ENCODE assay signal across 8 mouse cellular contexts in the genomic region with DNA sequence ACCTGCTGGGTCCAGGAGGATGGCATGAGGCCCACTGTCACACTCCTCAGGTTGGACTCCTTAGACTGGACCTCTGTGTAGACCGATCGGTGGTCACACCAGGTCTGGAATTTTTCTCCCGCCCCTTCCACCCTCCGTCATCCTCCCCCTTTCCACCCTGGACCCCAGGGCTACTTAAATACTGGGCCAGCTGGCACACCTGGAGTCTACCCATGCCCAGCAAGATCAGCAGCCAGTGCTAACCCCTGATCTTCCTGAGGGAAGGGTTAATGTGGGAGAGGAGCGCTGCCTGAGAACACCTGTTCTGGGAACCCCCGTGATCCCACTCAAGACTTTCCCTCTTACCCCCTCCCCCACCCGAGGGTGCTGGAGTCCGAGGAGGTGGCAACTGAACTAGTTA. TPM values are rescaled to one million over a fixed set of nuclear protein-coding genes. Genes with fewer than 3 reads are reported as not detected.
A peak's percentile ranks its signal among the peaks of the same experiment; 100 is the strongest.
DNase-seq lines count a peak whose midpoint lies in the region; ATAC-seq and TF ChIP-seq lines count a peak whose summit lies in the region.

No protein-coding gene starts in this region.

- H3K4me3 ChIP-seq in heart, embryonic 11.5 days (ENCODE audit: low read depth, low read length): peak overlapping the region; percentile 71
- H3K4me3 ChIP-seq in G1E (ENCODE audit: low read depth, low read length): peak overlapping the region; percentile 91
- no peak overlapping the region for H3K4me3 ChIP-seq in hindbrain, embryonic 11.5 days (ENCODE audit: low read depth, low read length)
- H3K4me3 ChIP-seq in midbrain, embryonic 10.5 days: peak overlapping the region; percentile 86

- H3K4me1 ChIP-seq in heart, embryonic 11.5 days (ENCODE audit: control insufficient read depth, insufficient read depth, low read length): peaks cover 21% of the 10 kb centered on the region
- H3K4me1 ChIP-seq in G1E (ENCODE audit: insufficient read depth, low read depth, low read length): peaks cover 70% of the 10 kb centered on the region
- no peaks in the 10 kb centered on the region for H3K4me1 ChIP-seq in hindbrain, embryonic 11.5 days (replicated peaks; ENCODE audit: control insufficient read depth, insufficient read depth, low read length)
- peaks cover 45% of the 10 kb centered on the region for H3K4me1 ChIP-seq in midbrain, embryonic 10.5 days

- no peak for TF ChIP-seq CTCF in G1E (IDR thresholded peaks at IDR 0.05; ENCODE audit: low read depth, low read length)

- no peak for ATAC-seq in heart, embryonic 11.5 days (replicated peaks; ENCODE audit: insufficient number of reproducible peaks, low FRiP score, low TSS enrichment)
- no peak for ATAC-seq in G1E (ENCODE audit: extremely low read depth, insufficient number of reproducible peaks, low FRiP score, poor library complexity, severe bottlenecking)
- peak; percentile 15; the same call in 1 of the 2 replicates for ATAC-seq in hindbrain, embryonic 11.5 days (ENCODE audit: low FRiP score)

- H3K9ac ChIP-seq in heart, embryonic 11.5 days (ENCODE audit: low read depth, low read length): no peak overlapping the region
- H3K9ac ChIP-seq in hindbrain, embryonic 11.5 days (ENCODE audit: low read depth, low read length): no peak overlapping the region

- no peaks in the 10 kb centered on the region for H3K36me3 ChIP-seq in heart, embryonic 11.5 days (ENCODE audit: control insufficient read depth, insufficient read depth, low read length)
- peaks cover 30% of the 10 kb centered on the region for H3K36me3 ChIP-seq in G1E (replicated peaks)
- no peaks in the 10 kb centered on the region for H3K36me3 ChIP-seq in hindbrain, embryonic 11.5 days (ENCODE audit: control insufficient read depth, insufficient read depth, low read length)
- H3K36me3 ChIP-seq in midbrain, embryonic 10.5 days: no peaks in the 10 kb centered on the region

- no peaks in the 10 kb centered on the region for H3K9me3 ChIP-seq in heart, embryonic 11.5 days (replicated peaks; ENCODE audit: control insufficient read depth, low read length)
- H3K9me3 ChIP-seq in G1E (replicated peaks): no peaks in the 10 kb centered on the region
- H3K9me3 ChIP-seq in hindbrain, embryonic 11.5 days (ENCODE audit: control insufficient read depth, low read length): no peaks in the 10 kb centered on the region
- H3K9me3 ChIP-seq in midbrain, embryonic 10.5 days (replicated peaks): no peaks in the 10 kb centered on the region

- no peak for DNase-seq in heart, postnatal 25 days (ENCODE audit: low spot score)
- no peak for DNase-seq in G1E (ENCODE audit: low spot score)
- no peak for DNase-seq in hindbrain, embryonic 11.5 days (ENCODE audit: low spot score)
- DNase-seq in midbrain, embryonic 10.5 days (ENCODE audit: low spot score): no peak
- no peak for DNase-seq in T-cell, adult 2 months (ENCODE audit: low spot score)
- no peak for DNase-seq in cerebellum, postnatal 10 days
- DNase-seq in thymus, postnatal 14 days: no peak

- H3K4me2 ChIP-seq in heart, embryonic 11.5 days: peak overlapping the region; percentile 83
- peak overlapping the region; percentile 98 for H3K4me2 ChIP-seq in hindbrain, embryonic 11.5 days (replicated peaks; ENCODE audit: low read depth, low read length)

- 71% methylated on average over 8 of the region's 8 CpGs for WGBS in heart, embryonic 11.5 days (ENCODE audit: insufficient replicate concordance)
- WGBS in hindbrain, embryonic 11.5 days: 74% methylated on average over 8 of the region's 8 CpGs
- WGBS in midbrain, embryonic 10.5 days: 79% methylated on average over 8 of the region's 8 CpGs

- intact Hi-C loops in heart, postnatal 25 days (cut with DNase I): loop anchor here (2.0 kb wide), 1 partner anchor 106 kb away; no protein-coding TSS in a partner anchor

- H3K27ac ChIP-seq in heart, embryonic 11.5 days (ENCODE audit: low read depth, low read length): no peak overlapping the region
- H3K27ac ChIP-seq in hindbrain, embryonic 11.5 days (ENCODE audit: low read depth, low read length): no peak overlapping the region
- H3K27ac ChIP-seq in midbrain, embryonic 10.5 days (replicated peaks): peak overlapping the region; percentile 89; the same call in 1 of the 2 replicates

- H3K27me3 ChIP-seq in heart, embryonic 11.5 days (ENCODE audit: control insufficient read depth, insufficient read depth, low read length): no peaks in the 10 kb centered on the region
- H3K27me3 ChIP-seq in G1E (ENCODE audit: insufficient read depth, low read length): peaks cover 17% of the 10 kb centered on the region; the same call in 1 of the 2 replicates
- peaks cover 4% of the 10 kb centered on the region; the same call in 1 of the 2 replicates for H3K27me3 ChIP-seq in hindbrain, embryonic 11.5 days (ENCODE audit: control insufficient read depth, insufficient read depth, low read length)
- peaks cover 46% of the 10 kb centered on the region for H3K27me3 ChIP-seq in midbrain, embryonic 10.5 days (ENCODE audit: low read depth, poor library complexity, severe bottlenecking)

RNA-seq across cellular contexts. Expression of a gene that starts 2.2 kb away (rescaled TPM):
- polyA plus RNA-seq in heart, embryonic 11.5 days (2014; fragmentation: Nextera tagmentation; extraction: Ambion mirVana): 3.0 and 3.3 TPM in 2 replicates
- 1 to 10 TPM; 8.1 to 8.3 TPM for total RNA-seq in heart, postnatal 25 days (2021)
- total RNA-seq in G1E (2014; fragmentation: Nextera tagmentation): 10.1 and 10.2 TPM in 2 replicates
- 11.7 and 14.8 TPM in 2 replicates for total RNA-seq in G1E (2017)
- 8.4 and 8.6 TPM in 2 replicates for polyA plus RNA-seq in G1E (2012)
- polyA plus RNA-seq in hindbrain, embryonic 11.5 days (2014; fragmentation: Nextera tagmentation; extraction: Ambion mirVana): 1.6 and 1.8 TPM in 2 replicates
- 1.3 TPM in 2 replicates for polyA plus RNA-seq in midbrain, embryonic 10.5 days (2016; fragmentation: Nextera tagmentation; extraction: Ambion mirVana)

RNA-seq across cellular contexts. Expression of a gene that starts 20.5 kb away (rescaled TPM):
- polyA plus RNA-seq in heart, embryonic 11.5 days (2014; fragmentation: Nextera tagmentation; extraction: Ambion mirVana): 11.6 and 12.9 TPM in 2 replicates
- total RNA-seq in heart, postnatal 25 days (2021): 1 to 10 TPM; 9.6 to 9.9 TPM
- total RNA-seq in G1E (2014; fragmentation: Nextera tagmentation): 22.1 and 24.5 TPM in 2 replicates
- total RNA-seq in G1E (2017): 6.5 and 7.0 TPM in 2 replicates
- polyA plus RNA-seq in G1E (2012): 25.1 and 26.4 TPM in 2 replicates
- polyA plus RNA-seq in hindbrain, embryonic 11.5 days (2014; fragmentation: Nextera tagmentation; extraction: Ambion mirVana): 18.0 and 20.4 TPM in 2 replicates
- 20.4 and 26.8 TPM in 2 replicates for polyA plus RNA-seq in midbrain, embryonic 10.5 days (2016; fragmentation: Nextera tagmentation; extraction: Ambion mirVana)

RNA-seq across cellular contexts. Expression of a gene that starts 54.7 kb away (rescaled TPM):
- polyA plus RNA-seq in heart, embryonic 11.5 days (2014; fragmentation: Nextera tagmentation; extraction: Ambion mirVana): 55.0 and 56.5 TPM in 2 replicates
- total RNA-seq in heart, postnatal 25 days (2021): 10 to 100 TPM; 43.0 to 46.7 TPM
- 11.3 and 13.3 TPM in 2 replicates for total RNA-seq in G1E (2014; fragmentation: Nextera tagmentation)
- total RNA-seq in G1E (2017): 1.9 and 2.3 TPM in 2 replicates
- polyA plus RNA-seq in G1E (2012): 12.9 and 13.8 TPM in 2 replicates
- 32.7 and 33.5 TPM in 2 replicates for polyA plus RNA-seq in hindbrain, embryonic 11.5 days (2014; fragmentation: Nextera tagmentation; extraction: Ambion mirVana)
- 56.3 and 58.7 TPM in 2 replicates for polyA plus RNA-seq in midbrain, embryonic 10.5 days (2016; fragmentation: Nextera tagmentation; extraction: Ambion mirVana)
